Comparison of ENCODE assay signal across 12 mouse cellular contexts in the genomic region with DNA sequence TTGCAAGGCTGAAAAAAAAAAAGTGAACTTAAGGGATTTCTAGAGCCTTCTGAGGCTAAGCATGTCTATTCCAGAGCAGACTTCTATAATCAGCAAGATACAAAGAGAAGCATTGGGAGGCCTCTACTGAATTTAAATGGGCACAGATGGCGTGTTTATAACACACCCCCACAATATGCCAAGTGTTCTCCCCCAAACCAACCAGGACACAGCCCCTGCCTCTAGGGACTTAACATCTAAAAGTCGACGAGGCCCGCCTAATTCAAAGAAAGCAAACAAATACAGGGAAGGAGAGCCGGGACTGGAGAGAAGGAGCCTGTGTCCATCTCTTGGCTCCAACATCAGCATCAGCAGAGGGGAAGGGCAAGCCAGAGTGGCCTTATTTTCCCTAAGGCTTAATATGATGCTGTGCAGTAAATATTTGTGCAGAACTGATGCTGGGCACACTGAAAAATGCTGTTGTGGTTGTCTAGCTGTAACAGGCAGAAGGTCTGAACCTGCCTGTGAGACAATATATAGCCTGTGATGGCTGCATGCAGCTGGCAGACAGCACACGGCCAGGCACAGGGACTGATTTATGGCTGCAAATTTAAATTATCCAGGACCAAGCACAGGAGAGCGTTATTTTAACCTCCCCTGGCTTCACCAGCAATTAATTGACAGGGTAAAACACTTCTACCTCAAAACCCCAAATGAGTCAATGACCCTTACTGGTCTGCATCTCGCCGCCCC. TPM values are rescaled to one million over a fixed set of nuclear protein-coding genes. Genes with fewer than 3 reads are reported as not detected.
DNase-seq lines count a peak whose midpoint lies in the region; ATAC-seq and TF ChIP-seq lines count a peak whose summit lies in the region.
"Had no signal": no experiment of that assay in that cellular context is flagged by ENCODE, and none has a peak within 500 bp of the region (broad histone marks: within the 10 kb centered on the region; RNA-seq: fewer than 3 reads in every experiment).

No protein-coding gene starts in this region.

- no peaks in the 10 kb centered on the region for H3K9me3 ChIP-seq in midbrain, embryonic 12.5 days
- no peaks in the 10 kb centered on the region for H3K9me3 ChIP-seq in midbrain, embryonic 15.5 days
- no peaks in the 10 kb centered on the region for H3K9me3 ChIP-seq in neural tube, embryonic 15.5 days (replicated peaks)
- no peaks in the 10 kb centered on the region for H3K9me3 ChIP-seq in heart, embryonic 11.5 days (replicated peaks; ENCODE audit: control insufficient read depth, low read length)
- H3K9me3 ChIP-seq: stomach, embryonic 15.5 days had no signal

- WGBS in cerebellum, adult 2 months: 35% methylated on average over 9 of the region's 9 CpGs
- 58% methylated on average over 9 of the region's 9 CpGs for WGBS in midbrain, embryonic 12.5 days
- WGBS in midbrain, embryonic 15.5 days: 53% methylated on average over 9 of the region's 9 CpGs
- WGBS in neural tube, embryonic 15.5 days: 14% methylated on average over 9 of the region's 9 CpGs
- WGBS in lung, adult 2 months: 72% methylated on average over 9 of the region's 9 CpGs
- 77% methylated on average over 9 of the region's 9 CpGs for WGBS in heart, embryonic 11.5 days (ENCODE audit: insufficient replicate concordance)

- no peak overlapping the region for H3K4me2 ChIP-seq in midbrain, embryonic 12.5 days (replicated peaks)
- H3K4me2 ChIP-seq in midbrain, embryonic 15.5 days: no peak overlapping the region
- H3K4me2 ChIP-seq in neural tube, embryonic 15.5 days: 0 out of 2 replicates have a peak overlapping the region, but pooled peaks have one; percentile 1
- no peak overlapping the region for H3K4me2 ChIP-seq in heart, embryonic 11.5 days
- H3K4me2 ChIP-seq: stomach, embryonic 15.5 days had no signal

- H3K27me3 ChIP-seq in cerebellum, adult 2 months (ENCODE audit: control insufficient read depth, insufficient read depth, low read length): no peaks in the 10 kb centered on the region
- H3K27me3 ChIP-seq in midbrain, embryonic 12.5 days: no peaks in the 10 kb centered on the region
- H3K27me3 ChIP-seq in midbrain, embryonic 15.5 days (replicated peaks): no peaks in the 10 kb centered on the region
- H3K27me3 ChIP-seq in neural tube, embryonic 15.5 days (replicated peaks): no peaks in the 10 kb centered on the region
- no peaks in the 10 kb centered on the region for H3K27me3 ChIP-seq in heart, embryonic 11.5 days (ENCODE audit: control insufficient read depth, insufficient read depth, low read length)
- H3K27me3 ChIP-seq: stomach, embryonic 15.5 days had no signal

- peak; percentile 54; the same call in 1 of the 2 replicates for ATAC-seq in midbrain, embryonic 12.5 days (ENCODE audit: low FRiP score, low read depth)
- ATAC-seq in midbrain, embryonic 15.5 days (replicated peaks): no peak
- ATAC-seq in neural tube, embryonic 15.5 days (ENCODE audit: low FRiP score): peak; percentile 25; the same call in 1 of the 2 replicates
- no peak for ATAC-seq in heart, embryonic 11.5 days (replicated peaks; ENCODE audit: insufficient number of reproducible peaks, low FRiP score, low TSS enrichment)

- H3K27ac ChIP-seq in cerebellum, adult 2 months (ENCODE audit: insufficient read depth, low read length): peak overlapping the region; percentile 86
- H3K27ac ChIP-seq in midbrain, embryonic 12.5 days (replicated peaks): peak overlapping the region; percentile 56; the same call in 1 of the 2 replicates
- H3K27ac ChIP-seq in midbrain, embryonic 15.5 days: no peak overlapping the region
- peak overlapping the region; percentile 33 for H3K27ac ChIP-seq in neural tube, embryonic 15.5 days (replicated peaks)
- H3K27ac ChIP-seq in heart, embryonic 11.5 days (ENCODE audit: low read depth, low read length): no peak overlapping the region
- H3K27ac ChIP-seq: stomach, embryonic 15.5 days had no signal

- no peak overlapping the region for H3K9ac ChIP-seq in midbrain, embryonic 12.5 days (replicated peaks)
- no peak overlapping the region for H3K9ac ChIP-seq in midbrain, embryonic 15.5 days
- H3K9ac ChIP-seq in neural tube, embryonic 15.5 days (replicated peaks): no peak overlapping the region
- no peak overlapping the region for H3K9ac ChIP-seq in heart, embryonic 11.5 days (ENCODE audit: low read depth, low read length)
- H3K9ac ChIP-seq: stomach, embryonic 15.5 days had no signal

- no peaks in the 10 kb centered on the region; the same call in 1 of the 2 replicates for H3K36me3 ChIP-seq in midbrain, embryonic 12.5 days
- H3K36me3 ChIP-seq in midbrain, embryonic 15.5 days (replicated peaks): no peaks in the 10 kb centered on the region
- H3K36me3 ChIP-seq in neural tube, embryonic 15.5 days: no peaks in the 10 kb centered on the region
- H3K36me3 ChIP-seq in heart, embryonic 11.5 days (ENCODE audit: control insufficient read depth, insufficient read depth, low read length): no peaks in the 10 kb centered on the region
- H3K36me3 ChIP-seq: stomach, embryonic 15.5 days had no signal

- peak; percentile 47 to 51 for DNase-seq in cerebellum, adult 2 months
- DNase-seq in cerebellum, adult 8-10 months: no peak
- DNase-seq in layer of hippocampus, adult 9-10 months (ENCODE audit: low spot score): peak; percentile 54
- no peak for DNase-seq in lung, adult 2 months
- DNase-seq: adrenal gland, postnatal 25 days; gastrocnemius, postnatal 36 days; lung, postnatal 10 days had no signal

- TF ChIP-seq POLR2A in cerebellum, adult 2 months (IDR thresholded peaks at IDR 0.05; ENCODE audit: borderline replicate concordance, insufficient read depth, low read length): no peak
- no peak for TF ChIP-seq POLR2A in lung, adult 2 months (IDR thresholded peaks at IDR 0.05; ENCODE audit: borderline replicate concordance, extremely low read depth, low read depth, low read length)

- H3K4me1 ChIP-seq in cerebellum, adult 2 months (ENCODE audit: control insufficient read depth, insufficient read depth, low read length): peaks cover 17% of the 10 kb centered on the region
- peaks cover 10% of the 10 kb centered on the region for H3K4me1 ChIP-seq in midbrain, embryonic 12.5 days
- H3K4me1 ChIP-seq in midbrain, embryonic 15.5 days: peaks cover 18% of the 10 kb centered on the region
- peaks cover 32% of the 10 kb centered on the region for H3K4me1 ChIP-seq in neural tube, embryonic 15.5 days
- no peaks in the 10 kb centered on the region for H3K4me1 ChIP-seq in lung, adult 2 months (ENCODE audit: control insufficient read depth, insufficient read depth, low read length)
- H3K4me1 ChIP-seq in heart, embryonic 11.5 days (ENCODE audit: control insufficient read depth, insufficient read depth, low read length): no peaks in the 10 kb centered on the region
- H3K4me1 ChIP-seq: stomach, embryonic 15.5 days had no signal

- no peak overlapping the region for H3K4me3 ChIP-seq in cerebellum, adult 2 months (replicated peaks; ENCODE audit: insufficient read depth, low read depth, low read length)
- H3K4me3 ChIP-seq in midbrain, embryonic 12.5 days: no peak overlapping the region
- H3K4me3 ChIP-seq in midbrain, embryonic 15.5 days: no peak overlapping the region
- no peak overlapping the region for H3K4me3 ChIP-seq in neural tube, embryonic 15.5 days (replicated peaks)
- no peak overlapping the region for H3K4me3 ChIP-seq in lung, adult 2 months (replicated peaks; ENCODE audit: extremely low read depth, low read depth, low read length)
- H3K4me3 ChIP-seq in heart, embryonic 11.5 days (ENCODE audit: low read depth, low read length): no peak overlapping the region
- H3K4me3 ChIP-seq: stomach, embryonic 15.5 days had no signal

- TF ChIP-seq CTCF in cerebellum, adult 2 months (IDR thresholded peaks at IDR 0.05; ENCODE audit: borderline replicate concordance, insufficient read depth, low read depth, low read length): no peak
- no peak for TF ChIP-seq CTCF in lung, adult 2 months (IDR thresholded peaks at IDR 0.05; ENCODE audit: insufficient read depth, low read length)

RNA-seq across cellular contexts. Expression of gene Ube2d1, which starts 11.9 kb away (rescaled TPM):
- 123 and 127 TPM in 2 replicates for polyA plus RNA-seq in cerebellum, adult 2 months (2012; rRNA removed)
- 140 and 146 TPM in 2 replicates for polyA plus RNA-seq in midbrain, embryonic 12.5 days (2016; fragmentation: Nextera tagmentation; extraction: Ambion mirVana)
- 169 and 180 TPM in 2 replicates for polyA plus RNA-seq in midbrain, embryonic 15.5 days (2015; fragmentation: Nextera tagmentation; extraction: Ambion mirVana)
- polyA plus RNA-seq in neural tube, embryonic 15.5 days (2015; fragmentation: Nextera tagmentation; extraction: Ambion mirVana): 135 and 151 TPM in 2 replicates
- 31.4 and 34.3 TPM in 2 replicates for polyA plus RNA-seq in lung, adult 2 months (2012; rRNA removed)
- polyA plus RNA-seq in heart, embryonic 11.5 days (2014; fragmentation: Nextera tagmentation; extraction: Ambion mirVana): 81.2 and 86.9 TPM in 2 replicates

RNA-seq across cellular contexts. Expression of gene Tfam, which starts 35.1 kb away (rescaled TPM):
- polyA plus RNA-seq in cerebellum, adult 2 months (2012; rRNA removed): 23.0 and 27.2 TPM in 2 replicates
- 73.7 and 77.7 TPM in 2 replicates for polyA plus RNA-seq in midbrain, embryonic 12.5 days (2016; fragmentation: Nextera tagmentation; extraction: Ambion mirVana)
- polyA plus RNA-seq in midbrain, embryonic 15.5 days (2015; fragmentation: Nextera tagmentation; extraction: Ambion mirVana): 42.0 and 51.4 TPM in 2 replicates
- 47.8 and 60.8 TPM in 2 replicates for polyA plus RNA-seq in neural tube, embryonic 15.5 days (2015; fragmentation: Nextera tagmentation; extraction: Ambion mirVana)
- 4.5 and 5.1 TPM in 2 replicates for polyA plus RNA-seq in lung, adult 2 months (2012; rRNA removed)
- polyA plus RNA-seq in heart, embryonic 11.5 days (2014; fragmentation: Nextera tagmentation; extraction: Ambion mirVana): 62.6 and 67.5 TPM in 2 replicates

Comparison
In these comparisons a context has a peak if more than half of its experiments do, and no peak if none do; other contexts are left out.
1. DNase-seq: peak in cerebellum, adult 2 months (2 of 2) and layer of hippocampus, adult 9-10 months (single experiment); none in cerebellum, adult 8-10 months (single experiment) and lung, adult 2 months (single experiment).
2. H3K27ac ChIP-seq: peak in cerebellum, adult 2 months (single experiment), midbrain, embryonic 12.5 days (single experiment) and neural tube, embryonic 15.5 days (single experiment); none in midbrain, embryonic 15.5 days (single experiment) and heart, embryonic 11.5 days (single experiment).
3. ATAC-seq: peak in midbrain, embryonic 12.5 days (single experiment) and neural tube, embryonic 15.5 days (single experiment); none in midbrain, embryonic 15.5 days (single experiment) and heart, embryonic 11.5 days (single experiment).